Mouse (Mus musculus) small intestine, adult 2 months (tissue): ENCODE data around the gene Crk.

Experiments
- CTCF ChIP-seq: fragments of 200-500 bp; IDR thresholded peaks from 2 replicates; pipeline ENCODE4 v1.5.1; 2012; ENCODE audit warnings: low read depth, mild to moderate bottlenecking, control low read depth, inconsistent platforms, low read length, moderate library complexity, mixed read lengths; ENCODE audit not compliant: insufficient replicate concordance, insufficient read length; ENCODE audit errors: extremely low read depth
- POLR2A ChIP-seq: fragments of 200-500 bp; IDR thresholded peaks from 2 replicates; pipeline ENCODE4 v1.6.1; 2012; ENCODE audit warnings: low read depth, mild to moderate bottlenecking, control low read depth, inconsistent platforms, low read length, moderate library complexity

GRCm38 (mm10) chr11:75689977-75690376 lies 10.9 kb downstream of the Crk start:
- TF ChIP-seq POLR2A (no peak), CTCF (no peak)
